Comparison of ENCODE assay signal across 19 mouse cellular contexts in the genomic region with DNA sequence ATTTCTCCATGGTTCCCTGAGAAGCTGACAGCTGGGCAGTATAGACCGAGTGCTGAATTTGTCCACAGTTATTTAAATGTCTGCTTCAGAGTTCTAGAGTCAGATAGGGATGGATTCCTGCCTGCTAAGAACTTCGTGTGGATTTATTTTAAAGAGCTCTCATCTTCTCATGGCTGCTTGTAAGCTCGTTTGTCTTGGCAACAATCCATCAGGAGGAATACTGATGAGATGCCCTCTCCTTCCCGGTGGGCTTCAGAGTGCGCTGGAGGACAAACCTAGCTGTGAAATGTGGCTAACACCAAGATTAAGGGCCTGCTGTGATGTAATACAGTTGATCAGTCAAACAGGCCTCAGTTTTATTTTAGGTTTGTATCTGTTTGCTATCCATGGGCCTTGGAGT.
DNase-seq lines count a peak whose midpoint lies in the region; ATAC-seq and TF ChIP-seq lines count a peak whose summit lies in the region.
"Had no signal": no experiment of that assay in that cellular context is flagged by ENCODE, and none has a peak within 500 bp of the region (broad histone marks: within the 10 kb centered on the region; RNA-seq: fewer than 3 reads in every experiment).

No protein-coding gene starts in this region.

- H3K9me3 ChIP-seq in forebrain, embryonic 15.5 days: no peaks in the 10 kb centered on the region
- no peaks in the 10 kb centered on the region for H3K9me3 ChIP-seq in hindbrain, embryonic 14.5 days (ENCODE audit: control insufficient read depth, low read length)
- H3K9me3 ChIP-seq in neural tube, embryonic 14.5 days (ENCODE audit: control insufficient read depth, low read length): no peaks in the 10 kb centered on the region
- H3K9me3 ChIP-seq: embryonic facial prominence, embryonic 12.5 days; heart, embryonic 13.5 days; limb, embryonic 12.5 days; liver, embryonic 15.5 days; megakaryocyte, embryonic 14.5 days; stomach, embryonic 15.5 days had no signal

- intact Hi-C loops in left cerebral cortex, adult 2 months (cut with DNase I): no loop called here
- intact Hi-C loops in left cerebral cortex, postnatal 14 days (cut with DNase I): no loop called here

- no peak for TF ChIP-seq CTCF in left cerebral cortex, adult 2 months (IDR thresholded peaks at IDR 0.05)

- H3K9ac ChIP-seq in forebrain, embryonic 15.5 days (replicated peaks): no peak overlapping the region
- H3K9ac ChIP-seq in hindbrain, embryonic 14.5 days: no peak overlapping the region
- H3K9ac ChIP-seq in neural tube, embryonic 14.5 days (replicated peaks; ENCODE audit: low read depth, low read length): no peak overlapping the region
- H3K9ac ChIP-seq: embryonic facial prominence, embryonic 12.5 days; heart, embryonic 13.5 days; limb, embryonic 12.5 days; liver, embryonic 15.5 days; stomach, embryonic 15.5 days had no signal

- no peaks in the 10 kb centered on the region for H3K36me3 ChIP-seq in forebrain, embryonic 15.5 days
- H3K36me3 ChIP-seq in hindbrain, embryonic 14.5 days (replicated peaks; ENCODE audit: control insufficient read depth, insufficient read depth): no peaks in the 10 kb centered on the region
- H3K36me3 ChIP-seq in neural tube, embryonic 14.5 days (ENCODE audit: control insufficient read depth, insufficient read depth, low read length): no peaks in the 10 kb centered on the region
- H3K36me3 ChIP-seq: embryonic facial prominence, embryonic 12.5 days; heart, embryonic 13.5 days; limb, embryonic 12.5 days; liver, embryonic 15.5 days; stomach, embryonic 15.5 days had no signal

- peak overlapping the region; percentile 98; the same call in 1 of the 2 replicates for H3K27ac ChIP-seq in left cerebral cortex, adult 2 months
- H3K27ac ChIP-seq in forebrain, embryonic 15.5 days (replicated peaks): peak overlapping the region; percentile 100
- peak overlapping the region; percentile 99 for H3K27ac ChIP-seq in hindbrain, embryonic 14.5 days
- H3K27ac ChIP-seq in neural tube, embryonic 14.5 days (ENCODE audit: low read depth, low read length): peak overlapping the region; percentile 100
- H3K27ac ChIP-seq: embryonic facial prominence, embryonic 12.5 days; heart, embryonic 13.5 days; kidney, postnatal 0 days; limb, embryonic 12.5 days; liver, embryonic 15.5 days; stomach, embryonic 15.5 days had no signal

- no peak for ATAC-seq in forebrain, embryonic 15.5 days (replicated peaks)
- no peak for ATAC-seq in hindbrain, embryonic 14.5 days (ENCODE audit: low FRiP score)
- ATAC-seq in neural tube, embryonic 14.5 days (ENCODE audit: low read depth): no peak
- ATAC-seq: intestine, embryonic 16.5 days; lung, postnatal 0 days had no signal

- 28% methylated on average over 5 of the region's 5 CpGs for WGBS in forebrain, embryonic 15.5 days
- WGBS in hindbrain, embryonic 14.5 days: 35% methylated on average over 5 of the region's 5 CpGs
- WGBS in neural tube, embryonic 14.5 days: 18% methylated on average over 5 of the region's 5 CpGs

- peaks cover 32% of the 10 kb centered on the region for H3K4me1 ChIP-seq in forebrain, embryonic 15.5 days
- peaks cover 28% of the 10 kb centered on the region for H3K4me1 ChIP-seq in hindbrain, embryonic 14.5 days (replicated peaks; ENCODE audit: control insufficient read depth, insufficient read depth, low read length)
- H3K4me1 ChIP-seq in neural tube, embryonic 14.5 days (ENCODE audit: control insufficient read depth, insufficient read depth, low read length): peaks cover 18% of the 10 kb centered on the region; the same call in 1 of the 2 replicates

- peak overlapping the region; percentile 75 for H3K4me2 ChIP-seq in forebrain, embryonic 15.5 days (replicated peaks)
- H3K4me2 ChIP-seq in hindbrain, embryonic 14.5 days (replicated peaks): peak overlapping the region; percentile 94; the same call in 1 of the 2 replicates
- peak overlapping the region; percentile 97; the same call in 1 of the 2 replicates for H3K4me2 ChIP-seq in neural tube, embryonic 14.5 days (ENCODE audit: low read depth, low read length)
- H3K4me2 ChIP-seq: embryonic facial prominence, embryonic 12.5 days; heart, embryonic 13.5 days; limb, embryonic 12.5 days; liver, embryonic 15.5 days; stomach, embryonic 15.5 days had no signal

- no peak for DNase-seq in left cerebral cortex, adult 2 months (ENCODE audit: extremely low spot score in 1 of 2, low spot score in 2 of 2)
- no peak for DNase-seq in left cerebral cortex, postnatal 14 days (ENCODE audit: low spot score in 2 of 2)
- no peak for DNase-seq in hindbrain, embryonic 14.5 days (ENCODE audit: low spot score)
- no peak for DNase-seq in adrenal gland, adult (ENCODE audit: inconsistent age in 2 of 2, low spot score in 1 of 2)
- DNase-seq in ovary, adult 18-20 months (ENCODE audit: low spot score): no peak
- DNase-seq: heart, postnatal 36 days; right cerebral cortex, postnatal 14 days had no signal

- no peak overlapping the region for H3K4me3 ChIP-seq in left cerebral cortex, adult 2 months
- no peak overlapping the region for H3K4me3 ChIP-seq in forebrain, embryonic 15.5 days
- no peak overlapping the region for H3K4me3 ChIP-seq in hindbrain, embryonic 14.5 days (replicated peaks; ENCODE audit: low read length)
- no peak overlapping the region for H3K4me3 ChIP-seq in neural tube, embryonic 14.5 days (ENCODE audit: low read depth, low read length)
- H3K4me3 ChIP-seq: embryonic facial prominence, embryonic 12.5 days; heart, embryonic 13.5 days; limb, embryonic 12.5 days; liver, embryonic 15.5 days; megakaryocyte, embryonic 14.5 days; myocyte; stomach, embryonic 15.5 days had no signal

- no peaks in the 10 kb centered on the region for H3K27me3 ChIP-seq in forebrain, embryonic 15.5 days
- no peaks in the 10 kb centered on the region for H3K27me3 ChIP-seq in hindbrain, embryonic 14.5 days (ENCODE audit: control insufficient read depth, insufficient read depth, low read length)
- H3K27me3 ChIP-seq in neural tube, embryonic 14.5 days (ENCODE audit: control insufficient read depth, insufficient read depth, low read length): no peaks in the 10 kb centered on the region
